Mouse (Mus musculus): ENCODE results near the gene Ubxn11. TPM values are rescaled to one million over a fixed set of nuclear protein-coding genes. Genes with fewer than 3 reads are reported as not detected.

The Ubxn11 gene
- polyA plus RNA-seq (2015; fragmentation: Nextera tagmentation; extraction: Ambion mirVana) = 13.3 and 13.6 TPM in 2 replicates

GRCm38 (mm10) chr4:134101979-134102741 is at the start of gene Ubxn11:
Gene Ubxn11, plus strand, starts transcription at chr4:134102570.
- H3K9ac ChIP-seq (replicated peaks; ENCODE audit: low read depth, low read length) = peak within 1 kb of the TSS; percentile 59
- H3K4me1 ChIP-seq (replicated peaks; ENCODE audit: control insufficient read depth, insufficient read depth, low read length) = peaks cover 6% of the 10 kb centered on the region; the same call in 1 of the 2 replicates
- no peaks in the 10 kb centered on the region for H3K9me3 ChIP-seq (ENCODE audit: control insufficient read depth, low read length)
- H3K4me2 ChIP-seq (ENCODE audit: low read length) = peak within 1 kb of the TSS; percentile 75
- ATAC-seq = peak; percentile 100
- H3K27ac ChIP-seq (ENCODE audit: low read length) = peak within 1 kb of the TSS; percentile 2; the same call in 1 of the 2 replicates
- no peaks in the 10 kb centered on the region for H3K27me3 ChIP-seq (replicated peaks; ENCODE audit: control insufficient read depth, insufficient read depth, low read length)
- 16% methylated on average over 34 of the region's 34 CpGs for WGBS
- no peaks in the 10 kb centered on the region for H3K36me3 ChIP-seq (ENCODE audit: control insufficient read depth, insufficient read depth)
- H3K4me3 ChIP-seq (replicated peaks; ENCODE audit: low read length) = peak within 1 kb of the TSS; percentile 77

GRCm38 (mm10) chr4:134053538-134053937 is 48.8 kb upstream of the Ubxn11 start, which contains the start of gene Zfp683:
Gene Zfp683, plus strand, starts transcription at chr4:134053838.
- WGBS = 89% methylated on average over 3 of the region's 3 CpGs
- H3K9ac ChIP-seq (replicated peaks; ENCODE audit: low read depth, low read length) = no peak within 1 kb of the TSS
- H3K9me3 ChIP-seq (ENCODE audit: control insufficient read depth, low read length) = no peaks in the 10 kb centered on the region
- no peaks in the 10 kb centered on the region for H3K27me3 ChIP-seq (replicated peaks; ENCODE audit: control insufficient read depth, insufficient read depth, low read length)
- no peak within 1 kb of the TSS for H3K4me3 ChIP-seq (replicated peaks; ENCODE audit: low read length)
- no peak within 1 kb of the TSS for H3K4me2 ChIP-seq (ENCODE audit: low read length)
- peaks cover 4% of the 10 kb centered on the region for H3K4me1 ChIP-seq (replicated peaks; ENCODE audit: control insufficient read depth, insufficient read depth, low read length)
- no peak for ATAC-seq
- no peaks in the 10 kb centered on the region for H3K36me3 ChIP-seq (ENCODE audit: control insufficient read depth, insufficient read depth)
- H3K27ac ChIP-seq (ENCODE audit: low read length) = no peak within 1 kb of the TSS

DNA sequence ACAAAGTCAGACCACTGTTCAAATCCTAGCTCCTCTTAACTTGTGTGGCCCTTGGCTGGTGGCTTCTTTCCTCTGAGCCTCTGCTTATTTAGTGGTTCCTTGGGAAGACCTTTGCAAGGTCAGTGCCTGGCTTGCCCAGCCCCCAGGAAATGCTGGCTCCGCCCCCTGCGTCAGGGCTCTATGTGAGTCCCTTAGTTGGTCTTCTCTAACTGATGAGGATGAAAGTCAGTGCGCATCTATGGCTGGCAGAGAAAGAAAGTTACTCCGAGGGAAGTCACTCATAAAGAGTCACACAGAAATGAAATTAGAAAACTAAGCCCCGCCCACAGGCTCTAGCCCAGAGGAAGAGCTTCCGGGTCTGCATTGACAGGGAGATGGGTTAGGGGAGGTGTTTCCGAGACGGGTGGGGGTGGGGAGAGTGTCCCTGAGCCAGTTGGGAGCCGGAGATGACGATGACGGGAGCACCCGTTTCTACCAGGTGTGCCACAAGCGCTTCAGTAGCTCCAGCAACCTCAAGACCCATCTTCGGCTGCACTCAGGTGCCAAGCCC is 44.1 kb upstream of the Ubxn11 start:
- Histone ChIP-seq H3K27ac (ENCODE audit: low read length) (no peak overlapping the region), H3K4me1 (replicated peaks; ENCODE audit: control insufficient read depth, insufficient read depth, low read length) (no peaks in the 10 kb centered on the region), H3K9me3 (ENCODE audit: control insufficient read depth, low read length) (no peaks in the 10 kb centered on the region), H3K4me2 (ENCODE audit: low read length) (no peak overlapping the region), H3K9ac (replicated peaks; ENCODE audit: low read depth, low read length) (no peak overlapping the region), H3K27me3 (replicated peaks; ENCODE audit: control insufficient read depth, insufficient read depth, low read length) (no peaks in the 10 kb centered on the region), H3K4me3 (replicated peaks; ENCODE audit: low read length) (no peak overlapping the region), H3K36me3 (ENCODE audit: control insufficient read depth, insufficient read depth) (no peaks in the 10 kb centered on the region)
- no peak for ATAC-seq
- 31% methylated on average over 14 of the region's 14 CpGs for WGBS

DNA sequence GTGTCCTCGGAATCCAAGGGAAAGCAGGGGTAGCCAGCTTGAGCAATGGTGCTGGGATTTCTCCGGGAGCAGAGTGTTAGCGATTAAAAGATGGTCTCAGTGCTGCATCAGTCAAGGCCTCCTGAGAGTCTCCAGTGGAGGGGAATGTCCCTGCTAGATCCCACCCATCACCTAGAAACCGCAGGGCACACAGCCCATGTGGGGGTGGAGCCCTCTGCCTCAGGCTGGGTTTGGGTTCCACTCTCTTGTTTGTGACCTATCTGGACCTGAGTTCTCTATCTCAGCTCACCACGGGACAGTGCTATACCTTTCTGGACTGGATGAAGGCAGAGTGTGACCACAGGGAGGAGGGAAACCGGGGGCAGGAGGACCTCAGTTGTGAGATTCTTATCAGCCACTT is 43.5 kb upstream of the Ubxn11 start:
- no peaks in the 10 kb centered on the region for H3K9me3 ChIP-seq (ENCODE audit: control insufficient read depth, low read length)
- ATAC-seq = no peak
- H3K27ac ChIP-seq (ENCODE audit: low read length) = no peak overlapping the region
- no peaks in the 10 kb centered on the region for H3K4me1 ChIP-seq (replicated peaks; ENCODE audit: control insufficient read depth, insufficient read depth, low read length)
- no peaks in the 10 kb centered on the region for H3K27me3 ChIP-seq (replicated peaks; ENCODE audit: control insufficient read depth, insufficient read depth, low read length)
- WGBS = 90% methylated on average over 6 of the region's 6 CpGs
- H3K4me3 ChIP-seq (replicated peaks; ENCODE audit: low read length) = no peak overlapping the region
- H3K36me3 ChIP-seq (ENCODE audit: control insufficient read depth, insufficient read depth) = no peaks in the 10 kb centered on the region
- no peak overlapping the region for H3K9ac ChIP-seq (replicated peaks; ENCODE audit: low read depth, low read length)
- no peak overlapping the region for H3K4me2 ChIP-seq (ENCODE audit: low read length)

- Histone ChIP-seq H3K27ac (ENCODE audit: low read length) (no peak within 1 kb of the TSS), H3K9ac (replicated peaks; ENCODE audit: low read depth, low read length) (no peak within 1 kb of the TSS), H3K4me1 (replicated peaks; ENCODE audit: control insufficient read depth, insufficient read depth, low read length) (no peaks in the 10 kb centered on the region), H3K36me3 (ENCODE audit: control insufficient read depth, insufficient read depth) (no peaks in the 10 kb centered on the region), H3K4me2 (ENCODE audit: low read length) (no peak within 1 kb of the TSS), H3K4me3 (replicated peaks; ENCODE audit: low read length) (no peak within 1 kb of the TSS), H3K9me3 (ENCODE audit: control insufficient read depth, low read length) (no peaks in the 10 kb centered on the region), H3K27me3 (replicated peaks; ENCODE audit: control insufficient read depth, insufficient read depth, low read length) (no peaks in the 10 kb centered on the region; the same call in 1 of the 2 replicates)
- WGBS = 48% methylated on average over 28 of the region's 28 CpGs
- ATAC-seq = no peak
These were observed 42.1 kb upstream of the Ubxn11 start, which contains the start of gene Crybg2 for GRCm38 (mm10) chr4:134060135-134060865. Gene Crybg2, plus strand, starts transcription at chr4:134060815.

DNA sequence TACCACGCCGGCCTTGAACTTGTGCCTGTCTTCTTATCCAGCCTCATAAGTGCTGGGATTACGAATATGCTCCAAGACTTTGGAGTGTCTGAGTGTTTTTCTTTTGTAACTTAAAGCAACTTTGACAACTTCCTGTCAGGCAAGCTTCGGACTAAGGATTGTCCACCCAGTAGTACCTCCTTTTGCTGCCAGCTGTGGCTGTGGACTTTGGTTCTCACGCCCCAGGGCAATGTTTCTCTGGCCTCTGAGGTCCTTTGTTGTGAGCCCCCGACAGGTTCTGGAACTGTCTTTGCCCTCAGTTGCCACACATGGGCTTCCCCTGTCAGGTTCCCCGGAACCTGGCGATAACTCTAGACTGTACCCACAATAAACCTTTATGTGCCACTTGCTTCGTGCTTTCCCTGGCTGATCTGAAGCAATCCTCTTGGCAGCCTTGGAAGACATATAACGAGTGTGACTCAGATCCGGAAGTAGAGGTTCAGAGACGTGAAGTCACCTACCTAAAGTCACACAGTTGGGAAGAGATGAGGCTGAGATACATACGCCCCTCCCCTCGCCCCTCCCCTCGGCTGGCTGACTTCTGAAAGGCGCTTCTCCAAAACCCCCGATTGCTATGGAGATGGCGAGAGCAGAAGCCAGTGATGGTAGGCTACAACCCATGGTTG is 41.1 kb upstream of the Ubxn11 start:
- no peak overlapping the region for H3K27ac ChIP-seq (ENCODE audit: low read length)
- H3K9ac ChIP-seq (replicated peaks; ENCODE audit: low read depth, low read length) = no peak overlapping the region
- H3K4me2 ChIP-seq (ENCODE audit: low read length) = no peak overlapping the region
- no peak overlapping the region for H3K4me3 ChIP-seq (replicated peaks; ENCODE audit: low read length)
- ATAC-seq = no peak
- no peaks in the 10 kb centered on the region for H3K9me3 ChIP-seq (ENCODE audit: control insufficient read depth, low read length)
- H3K27me3 ChIP-seq (replicated peaks; ENCODE audit: control insufficient read depth, insufficient read depth, low read length) = peaks cover 2% of the 10 kb centered on the region; the same call in 1 of the 2 replicates
- 60% methylated on average over 18 of the region's 18 CpGs for WGBS
- H3K36me3 ChIP-seq (ENCODE audit: control insufficient read depth, insufficient read depth) = no peaks in the 10 kb centered on the region
- no peaks in the 10 kb centered on the region for H3K4me1 ChIP-seq (replicated peaks; ENCODE audit: control insufficient read depth, insufficient read depth, low read length)

GRCm38 (mm10) chr4:134061944-134062446 is 40.4 kb upstream of the Ubxn11 start:
- Histone ChIP-seq H3K27ac (ENCODE audit: low read length) (no peak overlapping the region), H3K27me3 (replicated peaks; ENCODE audit: control insufficient read depth, insufficient read depth, low read length) (peaks cover 2% of the 10 kb centered on the region; the same call in 1 of the 2 replicates), H3K4me1 (replicated peaks; ENCODE audit: control insufficient read depth, insufficient read depth, low read length) (peaks cover 2% of the 10 kb centered on the region; the same call in 1 of the 2 replicates), H3K4me2 (ENCODE audit: low read length) (no peak overlapping the region), H3K9ac (replicated peaks; ENCODE audit: low read depth, low read length) (no peak overlapping the region), H3K36me3 (ENCODE audit: control insufficient read depth, insufficient read depth) (no peaks in the 10 kb centered on the region), H3K9me3 (ENCODE audit: control insufficient read depth, low read length) (no peaks in the 10 kb centered on the region), H3K4me3 (replicated peaks; ENCODE audit: low read length) (no peak overlapping the region)
- 53% methylated on average over 8 of the region's 8 CpGs for WGBS
- no peak for ATAC-seq

DNA sequence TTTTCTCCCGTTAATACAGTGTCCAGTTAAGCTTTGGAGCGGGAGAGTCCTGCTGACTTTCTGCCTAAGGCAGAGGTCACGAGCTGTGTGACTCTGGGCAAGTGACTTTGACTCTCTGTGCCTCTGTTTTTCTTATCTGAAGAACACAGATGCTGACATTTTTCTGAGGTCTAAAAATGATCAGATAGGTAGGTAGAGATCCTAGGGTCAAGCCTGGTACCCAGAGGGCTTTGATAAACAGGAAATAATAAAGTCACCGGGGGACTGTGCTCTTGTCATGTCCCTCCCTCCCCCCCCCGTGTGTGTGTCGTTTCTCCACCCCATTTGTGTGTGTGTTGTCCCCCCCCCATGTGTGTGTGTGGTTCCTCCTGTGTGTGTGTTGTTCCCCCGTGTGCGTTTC is 39.8 kb upstream of the Ubxn11 start:
- Histone ChIP-seq H3K27me3 (replicated peaks; ENCODE audit: control insufficient read depth, insufficient read depth, low read length) (peaks cover 2% of the 10 kb centered on the region; the same call in 1 of the 2 replicates), H3K4me1 (replicated peaks; ENCODE audit: control insufficient read depth, insufficient read depth, low read length) (peaks cover 2% of the 10 kb centered on the region; the same call in 1 of the 2 replicates), H3K36me3 (ENCODE audit: control insufficient read depth, insufficient read depth) (no peaks in the 10 kb centered on the region), H3K4me3 (replicated peaks; ENCODE audit: low read length) (no peak overlapping the region), H3K4me2 (ENCODE audit: low read length) (no peak overlapping the region), H3K27ac (ENCODE audit: low read length) (no peak overlapping the region), H3K9ac (replicated peaks; ENCODE audit: low read depth, low read length) (no peak overlapping the region), H3K9me3 (ENCODE audit: control insufficient read depth, low read length) (no peaks in the 10 kb centered on the region)
- no peak for ATAC-seq
- 76% methylated on average over 8 of the region's 8 CpGs for WGBS

Measured in forebrain, embryonic 16.5 days (tissue).